Mouse (Mus musculus): ENCODE measurements around the gene Dus3l.
A peak's percentile ranks its signal among the peaks of the same experiment; 100 is the strongest.

- TF ChIP-seq CTCF (IDR thresholded peaks at IDR 0.05 in 2 of 3, conservative IDR thresholded peaks at IDR 0.05 in 1 of 3; ENCODE audit: control insufficient read depth in 1 of 3, insufficient read depth in 1 of 3, low read depth in 2 of 3, low read length in 3 of 3, poor library complexity in 1 of 3, severe bottlenecking in 1 of 3), result no peak
- 0 out of 4 replicates have a peak, but pooled peaks of 1 of the 2 experiments have one; percentile 15 for TF ChIP-seq POLR2A (IDR thresholded peaks at IDR 0.05; ENCODE audit: control insufficient read depth in 1 of 2, insufficient read depth in 1 of 2, low read depth in 1 of 2, low read length in 2 of 2, poor library complexity in 1 of 2)
- no peak for TF ChIP-seq MAX (IDR thresholded peaks at IDR 0.05; ENCODE audit: low read length)
Measured at GRCm38 (mm10) chr17:56715914-56716654, 48.5 kb upstream of the Dus3l start.

Data from MEL (cell line).